Mouse (Mus musculus): Measurements from ENCODE around the gene Pcbp4. TPM values are rescaled to one million over a fixed set of nuclear protein-coding genes. Genes with fewer than 3 reads are reported as not detected.

Pcbp4 gene
- polyA plus RNA-seq, 1 experiment = 21.1 TPM

DNA sequence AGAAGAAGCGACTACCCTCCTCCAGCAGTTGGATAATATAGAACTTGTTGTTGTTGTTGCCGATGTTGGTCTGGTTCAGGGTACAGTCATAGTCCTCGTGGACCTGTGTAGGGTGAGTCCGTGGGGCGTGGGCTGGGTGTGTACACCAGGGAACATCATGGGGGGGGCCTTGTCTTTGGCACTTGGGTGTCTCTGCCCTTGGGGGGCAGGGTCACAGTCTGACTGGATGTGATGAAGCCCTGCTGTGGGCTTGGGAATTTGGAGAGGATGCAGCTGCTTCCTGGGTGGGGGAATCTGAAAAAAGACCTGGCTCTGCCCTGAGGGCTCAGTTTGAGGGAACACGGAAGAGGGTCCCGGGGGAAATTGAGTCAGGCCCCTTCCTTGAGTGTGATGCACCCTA is 22.0 kb downstream of the Pcbp4 start:
- H3K4me3 ChIP-seq (ENCODE audit: low read depth, low read length) = peak overlapping the region; percentile 56
- no peaks in the 10 kb centered on the region; the same call in 1 of the 2 replicates for H3K36me3 ChIP-seq (ENCODE audit: control insufficient read depth, insufficient read depth, low read length)
- H3K4me1 ChIP-seq (ENCODE audit: control insufficient read depth, insufficient read depth, insufficient read length, low read length) = peaks cover 27% of the 10 kb centered on the region
- no peaks in the 10 kb centered on the region for H3K27me3 ChIP-seq (ENCODE audit: control insufficient read depth, insufficient read depth, low read length)
- TF ChIP-seq CTCF (IDR thresholded peaks at IDR 0.05; ENCODE audit: extremely low read depth, insufficient read length, insufficient replicate concordance, low read depth, low read length) (no peak), POLR2A (IDR thresholded peaks at IDR 0.05; ENCODE audit: low read depth, low read length) (no peak)
- H3K27ac ChIP-seq (ENCODE audit: insufficient read depth, low read depth, low read length) = no peak overlapping the region
- WGBS = 57% methylated on average over 7 of the region's 7 CpGs

DNA sequence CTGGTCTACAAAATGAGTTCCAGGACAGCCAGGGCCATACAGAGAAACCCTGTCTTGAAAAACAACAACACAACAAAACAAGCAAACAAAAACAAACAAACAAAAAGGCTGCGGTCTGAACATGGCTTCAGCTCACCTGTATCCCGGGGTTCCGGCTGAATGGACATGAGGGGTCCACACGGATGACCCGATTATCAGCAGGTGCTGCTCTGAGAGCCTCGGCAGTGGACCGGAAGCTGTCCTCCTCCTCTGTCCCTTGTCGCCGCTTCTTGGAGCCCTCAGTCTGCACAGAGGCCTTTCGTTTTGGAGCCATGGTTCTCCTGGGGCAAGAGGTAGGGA is 22.5 kb downstream of the Pcbp4 start, which contains the start of gene Rrp9:
Gene Rrp9 (plus strand): TSS at position 301 of the 339 bp plus-strand sequence.
- WGBS = 55% methylated on average over 10 of the region's 10 CpGs
- H3K4me3 ChIP-seq (ENCODE audit: low read depth, low read length) = peak within 1 kb of the TSS; percentile 56
- TF ChIP-seq CTCF (IDR thresholded peaks at IDR 0.05; ENCODE audit: extremely low read depth, insufficient read length, insufficient replicate concordance, low read depth, low read length) = no peak
- H3K4me1 ChIP-seq (ENCODE audit: control insufficient read depth, insufficient read depth, insufficient read length, low read length) = peaks cover 27% of the 10 kb centered on the region
- H3K27me3 ChIP-seq (ENCODE audit: control insufficient read depth, insufficient read depth, low read length) = no peaks in the 10 kb centered on the region
- peak within 1 kb of the TSS; percentile 73 for H3K27ac ChIP-seq (ENCODE audit: insufficient read depth, low read depth, low read length)
- H3K36me3 ChIP-seq (ENCODE audit: control insufficient read depth, insufficient read depth, low read length) = no peaks in the 10 kb centered on the region; the same call in 1 of the 2 replicates

DNA sequence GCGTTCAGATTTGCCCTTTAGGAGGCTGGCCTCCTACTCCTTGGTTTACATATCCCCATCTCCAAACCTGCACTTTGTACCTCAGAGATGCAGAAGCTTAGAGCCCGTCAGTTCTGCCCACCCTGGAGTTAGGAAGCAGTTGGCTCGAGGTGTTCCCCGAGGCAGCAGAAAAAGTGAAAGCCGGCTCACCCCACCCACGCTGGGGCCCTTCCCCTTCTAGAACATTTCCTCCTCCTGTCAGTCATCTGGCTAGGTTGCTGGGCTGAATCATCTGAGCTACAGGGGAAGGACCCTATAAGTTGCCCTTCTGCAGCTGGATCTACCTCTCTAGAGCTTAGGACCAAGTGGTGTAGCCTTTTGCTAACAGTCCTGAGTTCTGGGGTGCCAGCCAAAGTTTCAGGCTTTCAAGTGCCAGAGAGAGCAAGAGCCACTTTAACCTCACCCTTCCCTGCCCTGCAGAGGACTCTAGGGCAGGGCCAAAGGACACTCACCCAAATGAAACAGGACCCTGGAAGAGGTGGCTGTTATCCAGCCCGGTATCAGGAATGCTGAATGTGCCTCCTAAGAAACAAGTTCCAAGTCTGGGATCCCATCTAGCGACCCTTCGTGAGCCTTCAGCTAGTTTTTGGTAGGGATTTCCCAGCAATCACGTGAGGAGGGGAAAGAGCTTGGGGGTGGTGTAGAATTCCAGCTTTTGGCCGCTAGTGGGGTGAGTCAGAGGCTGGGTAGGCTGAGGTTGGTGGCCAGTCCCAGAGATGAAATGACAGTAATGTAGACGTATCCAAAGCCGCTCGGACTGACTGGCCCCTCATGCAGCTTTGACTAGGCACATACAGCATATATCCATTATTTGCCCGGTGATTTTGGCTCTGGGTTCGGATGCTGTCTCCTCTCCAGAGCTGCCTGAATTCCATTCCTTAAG is 23.2 kb downstream of the Pcbp4 start:
- peaks cover 27% of the 10 kb centered on the region for H3K4me1 ChIP-seq (ENCODE audit: control insufficient read depth, insufficient read depth, insufficient read length, low read length)
- no peaks in the 10 kb centered on the region for H3K27me3 ChIP-seq (ENCODE audit: control insufficient read depth, insufficient read depth, low read length)
- TF ChIP-seq POLR2A (IDR thresholded peaks at IDR 0.05; ENCODE audit: low read depth, low read length) (no peak), CTCF (IDR thresholded peaks at IDR 0.05; ENCODE audit: extremely low read depth, insufficient read length, insufficient replicate concordance, low read depth, low read length) (no peak)
- WGBS = 4% methylated on average over 16 of the region's 16 CpGs
- peaks cover 3% of the 10 kb centered on the region; the same call in 1 of the 2 replicates for H3K36me3 ChIP-seq (ENCODE audit: control insufficient read depth, insufficient read depth, low read length)
- peak overlapping the region; percentile 56 for H3K4me3 ChIP-seq (ENCODE audit: low read depth, low read length)
- peak overlapping the region; percentile 73 for H3K27ac ChIP-seq (ENCODE audit: insufficient read depth, low read depth, low read length)

DNA sequence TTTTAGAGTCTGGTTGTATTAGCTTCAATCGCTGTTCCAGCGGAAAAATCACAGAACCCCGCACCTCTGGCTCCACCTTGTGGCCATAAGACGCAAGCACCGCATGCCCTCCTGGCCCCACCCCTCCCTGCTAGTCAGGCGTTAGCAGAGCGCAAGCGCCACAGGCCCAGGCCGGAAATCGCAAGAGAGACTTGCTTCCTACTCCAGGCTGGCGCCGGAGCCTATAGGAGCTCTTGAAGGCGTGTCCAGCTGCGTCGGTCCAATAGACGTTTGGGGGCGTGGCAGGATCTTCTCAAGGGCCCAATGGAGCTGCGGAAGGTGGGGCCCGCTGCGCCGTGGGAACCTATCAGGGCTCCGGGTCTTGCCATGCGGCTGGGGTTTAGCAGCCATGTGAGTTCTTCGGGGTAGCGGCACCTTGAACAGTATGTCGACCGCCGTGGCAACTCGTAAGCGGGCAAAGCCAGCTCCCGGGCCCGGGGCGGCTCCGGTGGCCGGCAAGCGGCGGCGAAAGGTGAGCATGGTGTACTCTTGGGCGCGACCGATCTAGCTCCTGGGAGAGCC is 23.9 kb downstream of the Pcbp4 start, which contains the start of gene Parp3:
Gene Parp3 (minus strand): TSS at position 26 of the 561 bp plus-strand sequence.
- peaks cover 24% of the 10 kb centered on the region for H3K4me1 ChIP-seq (ENCODE audit: control insufficient read depth, insufficient read depth, insufficient read length, low read length)
- WGBS = under 1% methylated on average over 41 of the region's 41 CpGs
- H3K27me3 ChIP-seq (ENCODE audit: control insufficient read depth, insufficient read depth, low read length) = no peaks in the 10 kb centered on the region
- H3K4me3 ChIP-seq (ENCODE audit: low read depth, low read length) = peak within 1 kb of the TSS; percentile 72
- H3K36me3 ChIP-seq (ENCODE audit: control insufficient read depth, insufficient read depth, low read length) = peaks cover 7% of the 10 kb centered on the region
- TF ChIP-seq CTCF (IDR thresholded peaks at IDR 0.05; ENCODE audit: extremely low read depth, insufficient read length, insufficient replicate concordance, low read depth, low read length) (peak; percentile 97), POLR2A (IDR thresholded peaks at IDR 0.05; ENCODE audit: low read depth, low read length) (no peak)
- H3K27ac ChIP-seq (ENCODE audit: insufficient read depth, low read depth, low read length) = peak within 1 kb of the TSS; percentile 73

DNA sequence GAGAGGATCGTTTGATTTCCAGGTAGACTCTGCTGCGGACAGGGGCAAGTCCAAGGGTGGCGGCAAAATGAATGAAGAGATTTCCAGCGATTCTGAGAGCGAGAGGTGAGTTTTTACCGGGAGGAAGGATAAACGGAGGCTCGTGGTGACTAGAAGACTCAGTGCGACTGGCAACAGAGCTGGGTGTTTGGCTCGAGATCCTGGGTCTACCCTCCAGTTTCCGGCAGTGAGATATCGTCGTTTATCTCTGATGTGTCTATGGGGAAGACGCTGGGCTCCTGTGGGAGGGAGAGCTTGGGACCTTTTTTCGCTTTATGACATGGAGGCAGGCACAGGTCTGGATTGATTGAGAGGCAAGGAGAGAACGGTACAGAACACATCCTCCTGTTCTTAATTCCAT is 24.6 kb downstream of the Pcbp4 start:
- under 1% methylated on average over 16 of the region's 16 CpGs for WGBS
- Histone ChIP-seq H3K27ac (ENCODE audit: insufficient read depth, low read depth, low read length) (no peak overlapping the region), H3K4me3 (ENCODE audit: low read depth, low read length) (peak overlapping the region; percentile 72), H3K36me3 (ENCODE audit: control insufficient read depth, insufficient read depth, low read length) (peaks cover 8% of the 10 kb centered on the region), H3K27me3 (ENCODE audit: control insufficient read depth, insufficient read depth, low read length) (no peaks in the 10 kb centered on the region), H3K4me1 (ENCODE audit: control insufficient read depth, insufficient read depth, insufficient read length, low read length) (peaks cover 24% of the 10 kb centered on the region)
- no peak for TF ChIP-seq POLR2A (IDR thresholded peaks at IDR 0.05; ENCODE audit: low read depth, low read length)
- no peak for TF ChIP-seq CTCF (IDR thresholded peaks at IDR 0.05; ENCODE audit: extremely low read depth, insufficient read length, insufficient replicate concordance, low read depth, low read length)

DNA sequence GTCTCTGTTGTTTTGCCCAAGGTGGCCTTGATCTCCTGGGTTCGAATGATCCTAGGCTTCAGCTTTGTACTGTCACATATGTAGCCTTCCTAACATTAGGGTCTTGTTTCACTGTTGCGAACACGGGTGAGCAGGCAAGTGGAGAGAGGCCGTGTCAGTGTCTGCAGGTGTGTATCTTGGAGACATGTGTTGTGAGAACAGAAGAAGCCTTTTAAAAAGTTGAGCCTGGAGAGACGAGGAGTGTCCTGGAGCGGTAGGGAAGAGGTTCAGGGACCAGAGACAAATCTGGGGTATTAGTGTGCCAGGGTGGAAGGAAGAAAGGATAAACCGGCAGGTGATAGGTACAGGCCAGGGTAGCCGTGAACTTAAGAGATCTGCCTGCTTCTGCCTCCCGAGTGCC is 25.0 kb downstream of the Pcbp4 start:
- 62% methylated on average over 9 of the region's 9 CpGs for WGBS
- H3K36me3 ChIP-seq (ENCODE audit: control insufficient read depth, insufficient read depth, low read length) = peaks cover 12% of the 10 kb centered on the region
- H3K27me3 ChIP-seq (ENCODE audit: control insufficient read depth, insufficient read depth, low read length) = no peaks in the 10 kb centered on the region
- H3K27ac ChIP-seq (ENCODE audit: insufficient read depth, low read depth, low read length) = no peak overlapping the region
- TF ChIP-seq CTCF (IDR thresholded peaks at IDR 0.05; ENCODE audit: extremely low read depth, insufficient read length, insufficient replicate concordance, low read depth, low read length) = no peak
- TF ChIP-seq POLR2A (IDR thresholded peaks at IDR 0.05; ENCODE audit: low read depth, low read length) = no peak
- H3K4me1 ChIP-seq (ENCODE audit: control insufficient read depth, insufficient read depth, insufficient read length, low read length) = peaks cover 24% of the 10 kb centered on the region
- H3K4me3 ChIP-seq (ENCODE audit: low read depth, low read length) = peak overlapping the region; percentile 72; the same call in 1 of the 2 replicates

DNA sequence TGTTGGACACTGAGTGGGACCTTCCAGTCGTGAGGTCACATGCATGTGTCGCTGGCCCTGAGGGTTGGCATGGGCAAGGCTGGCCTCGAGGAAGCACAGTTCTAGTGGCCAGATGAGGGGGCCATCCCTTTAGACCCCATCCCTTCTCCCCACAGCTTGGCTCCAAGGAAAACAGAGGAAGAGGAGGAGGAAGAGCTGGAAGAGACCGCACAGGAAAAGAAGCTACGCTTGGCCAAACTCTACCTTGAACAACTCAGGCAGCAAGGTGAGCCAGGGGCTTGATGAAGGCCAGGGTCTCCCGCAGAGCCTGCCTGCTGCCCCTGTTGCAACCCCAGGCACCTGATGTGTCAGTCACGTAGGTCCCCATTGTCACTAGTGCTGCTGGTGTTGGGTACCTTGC is 27.4 kb downstream of the Pcbp4 start:
- Histone ChIP-seq H3K36me3 (ENCODE audit: control insufficient read depth, insufficient read depth, low read length) (peaks cover 31% of the 10 kb centered on the region), H3K27me3 (ENCODE audit: control insufficient read depth, insufficient read depth, low read length) (no peaks in the 10 kb centered on the region), H3K4me3 (ENCODE audit: low read depth, low read length) (no peak overlapping the region), H3K27ac (ENCODE audit: insufficient read depth, low read depth, low read length) (no peak overlapping the region), H3K4me1 (ENCODE audit: control insufficient read depth, insufficient read depth, insufficient read length, low read length) (peaks cover 14% of the 10 kb centered on the region)
- TF ChIP-seq CTCF (IDR thresholded peaks at IDR 0.05; ENCODE audit: extremely low read depth, insufficient read length, insufficient replicate concordance, low read depth, low read length) (no peak), POLR2A (IDR thresholded peaks at IDR 0.05; ENCODE audit: low read depth, low read length) (no peak)
- WGBS = 94% methylated on average over 7 of the region's 7 CpGs
